Mouse (Mus musculus) lung, postnatal 10 days (tissue): Measurements from ENCODE around the gene Cnnm4.
"Not testable (repeated sequence)": the region's sequence is repeated elsewhere in the genome, so short reads cannot be mapped to it uniquely, and the experiment has no call there.

Source experiments
- DNase-seq: peaks from one replicate; pipeline ENCODE4 v3.0.0; 2021

Gene Cnnm4

DNA sequence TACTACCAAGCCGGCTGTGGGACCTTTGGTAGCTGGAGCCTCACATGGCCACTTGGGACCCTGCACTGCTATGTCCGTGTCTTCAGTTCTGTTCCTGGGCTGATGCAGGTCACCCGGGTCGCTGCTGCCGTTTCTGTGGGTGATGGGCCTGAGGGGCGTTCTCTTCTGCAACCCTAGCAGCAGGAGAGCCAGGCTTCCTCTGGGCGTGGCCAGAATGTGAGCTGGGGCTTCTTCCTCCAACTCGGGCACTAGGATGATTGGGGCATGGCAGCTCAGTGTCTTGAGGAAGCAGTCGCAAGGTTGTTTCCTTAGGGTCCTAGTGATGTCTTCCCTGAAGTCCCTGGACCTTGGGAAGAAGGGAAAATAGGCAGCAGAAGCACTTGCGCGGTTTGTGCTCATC, 48.2 kb downstream of the Cnnm4 start:
- DNase-seq, result no peak

DNA sequence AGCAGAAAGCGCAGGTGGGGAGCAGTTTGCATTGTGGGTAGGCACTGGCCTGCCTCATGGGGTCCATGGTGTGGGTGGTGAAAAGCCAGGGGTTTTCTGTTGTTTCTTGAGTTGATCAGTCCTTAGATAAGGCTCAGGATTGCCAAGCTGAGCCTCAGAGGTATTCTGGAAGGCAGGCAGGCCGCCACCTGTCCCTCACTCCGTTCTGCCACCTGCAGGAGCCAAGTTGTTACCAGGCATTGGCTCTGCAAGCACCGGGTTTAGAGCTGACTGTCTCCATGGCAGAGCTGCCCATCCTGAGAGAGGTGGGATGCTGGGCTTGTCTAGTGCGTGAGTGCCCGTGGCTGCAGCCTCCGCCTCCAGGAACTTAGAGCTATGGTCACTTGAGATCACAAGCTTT, 50.8 kb downstream of the Cnnm4 start:
- DNase-seq, result no peak

DNA sequence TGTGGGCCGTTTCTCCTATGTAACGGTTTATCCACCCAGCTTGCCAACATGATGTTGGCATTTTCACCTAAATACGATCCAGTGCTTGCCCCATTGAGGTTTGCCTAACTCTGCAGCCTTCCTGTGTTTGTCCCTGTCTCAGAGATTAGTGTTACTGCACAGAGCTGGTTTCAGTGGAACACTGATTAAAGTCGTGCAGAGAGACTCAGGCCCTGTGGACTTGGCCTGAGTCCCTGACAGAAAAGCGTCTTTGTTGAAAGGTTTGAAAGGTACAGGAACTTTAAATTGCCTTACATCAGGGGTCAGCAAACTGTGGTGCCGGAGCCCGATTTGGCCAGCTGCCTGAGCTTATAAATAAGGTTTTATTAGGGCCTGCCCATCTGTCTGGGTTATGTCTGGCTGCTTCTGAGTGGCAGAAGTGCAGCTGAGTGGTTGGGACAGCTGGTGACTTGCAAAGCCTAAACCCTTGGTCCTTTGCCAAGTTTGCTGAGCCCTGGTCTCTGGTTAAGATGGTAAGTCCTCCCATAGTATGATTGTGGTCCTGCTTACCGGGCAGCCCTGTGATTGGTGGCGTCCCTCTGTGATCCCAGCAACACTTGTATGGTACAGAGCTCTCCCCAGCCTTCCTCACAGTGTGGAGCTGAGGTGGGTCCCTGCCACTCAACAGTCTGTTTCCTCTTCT, 52.1 kb downstream of the Cnnm4 start:
- no peak for DNase-seq

DNA sequence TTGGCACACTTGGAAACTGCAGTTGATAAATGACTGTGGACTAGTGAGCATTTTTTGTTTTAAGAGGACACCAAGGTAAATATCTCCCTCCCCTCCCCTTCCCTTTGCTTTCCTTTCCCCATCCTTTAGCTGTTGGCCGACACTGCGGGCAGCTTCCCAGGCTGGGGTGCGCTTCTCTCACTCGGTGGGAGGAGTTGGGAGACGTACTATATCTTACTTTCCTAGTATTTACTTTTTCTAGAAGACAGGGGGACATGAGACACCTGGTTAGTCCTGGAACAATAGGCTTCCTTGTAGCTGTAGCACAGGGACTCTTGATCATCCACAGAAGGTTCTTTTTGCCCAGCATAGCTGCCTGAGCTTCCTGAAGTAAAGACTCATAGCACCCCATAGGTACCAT, 52.6 kb downstream of the Cnnm4 start:
- DNase-seq, result no peak

DNA sequence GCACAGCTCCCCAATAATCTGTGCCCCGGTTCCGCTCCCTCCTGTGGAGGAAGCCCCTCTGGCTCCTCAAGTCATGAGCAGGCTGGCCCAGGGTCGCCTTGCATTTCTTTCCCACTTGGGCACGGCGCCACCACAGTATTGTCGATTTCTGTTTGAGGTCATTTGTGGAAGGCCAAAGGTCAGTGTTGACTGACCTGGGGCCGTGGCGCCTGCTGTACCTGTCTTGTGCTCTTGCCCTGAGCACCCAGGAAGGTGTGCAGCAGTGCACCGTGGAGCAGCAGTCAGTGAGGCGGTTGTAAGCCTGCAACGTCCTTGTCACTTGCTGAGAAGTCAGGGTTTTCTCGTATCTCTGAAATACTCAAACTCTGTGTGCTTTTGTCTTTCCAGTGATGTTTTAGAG, 54.4 kb downstream of the Cnnm4 start:
- DNase-seq, result no peak

DNA sequence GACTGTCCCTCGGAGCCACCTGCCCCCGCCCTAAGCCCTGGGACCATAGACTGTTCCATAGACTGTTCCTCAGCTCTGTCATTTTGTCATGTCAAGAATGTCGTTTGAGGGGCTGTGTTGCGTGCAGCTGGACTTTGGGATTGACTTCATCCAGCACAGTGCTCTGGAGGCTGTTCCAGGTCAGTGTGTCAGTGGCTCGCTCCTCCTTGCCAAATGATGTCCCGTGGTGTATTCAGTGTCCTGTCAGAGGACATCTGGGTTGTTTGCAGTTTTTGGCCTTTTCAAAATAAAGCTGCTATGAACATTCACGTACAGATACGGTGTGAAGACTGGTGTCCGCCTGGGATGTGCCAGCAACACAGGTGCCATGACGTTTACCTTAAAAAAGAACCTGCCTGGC, 55.5 kb downstream of the Cnnm4 start:
- DNase-seq, result no peak

DNA sequence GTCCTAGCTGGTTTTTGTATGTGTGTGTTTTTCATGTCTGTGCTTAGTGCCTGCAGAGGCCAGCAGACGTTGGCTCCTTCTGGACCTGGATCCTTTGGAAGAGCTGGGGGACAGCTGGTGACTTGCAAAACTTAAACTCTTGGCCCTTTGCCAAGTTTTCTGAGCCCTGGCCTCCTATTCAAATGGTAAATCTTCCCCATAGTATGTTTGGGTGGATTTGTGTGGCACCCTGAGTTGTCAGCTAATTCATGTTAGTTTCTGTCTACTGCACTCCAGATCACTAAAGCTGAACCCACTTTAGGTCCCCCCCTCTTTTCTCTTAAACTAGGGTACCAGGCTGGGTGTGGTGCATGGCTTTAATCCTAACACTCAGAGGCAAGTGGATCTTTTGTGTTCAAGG, 56.9 kb downstream of the Cnnm4 start:
- peak; percentile 36 for DNase-seq

DNA sequence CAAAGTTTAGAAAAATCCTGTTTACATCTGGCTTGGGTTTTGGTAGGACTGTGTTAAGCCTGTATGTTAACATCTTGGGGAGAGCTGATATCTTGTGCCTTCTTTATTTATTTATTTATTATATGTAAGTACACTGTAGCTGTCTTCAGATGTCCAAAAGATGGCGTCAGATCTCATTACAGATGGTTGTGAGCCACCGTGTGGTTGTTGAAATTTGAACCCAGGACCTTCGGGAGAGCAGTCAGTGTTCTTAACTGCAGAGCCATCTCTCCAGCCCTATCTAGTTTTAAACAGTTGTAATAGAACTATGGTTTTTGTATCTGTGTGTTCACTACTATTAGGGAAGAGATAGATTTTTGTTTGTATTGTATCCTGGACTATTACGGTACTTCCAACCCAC, 57.9 kb downstream of the Cnnm4 start:
- DNase-seq, result no peak

DNA sequence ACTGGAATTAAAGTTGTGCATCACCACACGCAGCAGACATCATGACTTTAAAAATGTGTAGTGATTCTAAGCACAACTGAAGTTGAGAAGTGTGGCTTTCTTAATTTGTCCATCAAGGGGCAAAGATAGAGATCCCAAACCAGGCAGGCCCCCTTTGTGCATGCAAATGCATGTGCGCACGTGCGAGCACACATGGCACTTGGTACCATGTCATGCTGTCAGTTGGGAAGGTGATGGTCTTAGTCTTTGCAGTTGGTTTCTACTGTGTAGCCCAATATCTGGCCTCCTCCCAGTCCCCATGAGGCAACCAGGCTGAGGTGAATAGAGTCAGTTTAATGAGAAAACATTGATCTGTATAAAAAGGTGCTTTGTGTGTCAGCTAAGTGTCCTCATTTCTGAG, 58.5 kb downstream of the Cnnm4 start:
- DNase-seq, result no peak

DNA sequence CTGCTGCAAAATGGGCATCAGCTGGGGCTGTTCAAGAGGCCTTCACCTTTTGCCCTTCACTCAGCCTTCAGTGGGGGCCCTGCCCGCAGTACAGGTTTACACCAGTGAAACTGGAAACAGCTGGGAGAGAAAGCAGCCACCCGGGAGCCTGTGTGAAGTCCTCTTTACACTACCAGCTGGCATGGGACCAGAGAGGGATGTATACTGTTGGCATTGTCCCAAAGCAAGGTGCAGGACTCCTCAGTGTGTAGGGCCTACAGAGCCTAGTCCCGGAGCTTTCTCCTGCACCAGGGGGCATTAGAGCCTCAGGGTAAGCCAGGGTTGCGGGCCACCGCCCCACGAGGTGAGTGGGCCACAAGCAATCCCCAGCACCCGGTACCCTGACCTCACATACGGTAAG, 59.1 kb downstream of the Cnnm4 start:
- peak; percentile 15 for DNase-seq

DNA sequence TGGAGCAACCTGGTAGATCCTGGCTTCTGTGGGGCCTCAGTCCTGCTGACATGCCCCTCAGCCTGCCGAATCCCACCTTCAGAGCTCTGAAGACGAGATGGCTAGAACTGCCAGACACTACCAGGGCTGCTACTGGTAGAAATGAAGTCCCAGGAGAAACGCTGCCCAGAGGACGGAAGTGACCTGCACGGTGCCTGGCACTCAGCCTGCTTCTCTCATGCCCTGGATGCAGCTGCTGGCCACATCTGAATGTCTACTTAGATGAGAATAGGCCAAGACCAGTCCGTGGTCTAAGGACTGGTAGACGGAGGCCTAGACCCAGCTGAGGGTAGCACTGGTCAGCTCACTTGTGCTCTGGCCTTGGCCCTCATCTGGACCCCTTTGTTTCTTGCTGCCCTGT, 59.5 kb downstream of the Cnnm4 start:
- DNase-seq, result no peak

DNA sequence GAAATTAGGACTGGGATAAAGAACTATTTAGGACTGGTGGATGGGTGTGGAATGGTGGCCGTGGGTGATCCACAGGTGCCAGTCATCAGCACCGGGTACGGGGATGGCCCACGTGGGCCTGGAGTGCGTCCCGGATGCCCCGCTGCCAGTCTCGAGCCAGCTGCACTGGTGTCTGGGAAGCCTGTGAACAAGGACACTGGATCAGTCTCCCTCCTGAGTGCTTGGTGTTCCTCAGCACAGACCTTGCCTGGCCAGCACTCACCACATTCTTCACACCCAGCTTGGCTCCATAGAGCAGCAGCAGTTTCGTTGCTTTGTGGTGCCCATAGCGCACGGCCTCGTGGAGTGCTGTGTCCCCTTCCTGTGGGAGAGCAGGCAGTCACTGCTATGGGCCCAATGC, 60.0 kb downstream of the Cnnm4 start:
- no peak for DNase-seq

DNA sequence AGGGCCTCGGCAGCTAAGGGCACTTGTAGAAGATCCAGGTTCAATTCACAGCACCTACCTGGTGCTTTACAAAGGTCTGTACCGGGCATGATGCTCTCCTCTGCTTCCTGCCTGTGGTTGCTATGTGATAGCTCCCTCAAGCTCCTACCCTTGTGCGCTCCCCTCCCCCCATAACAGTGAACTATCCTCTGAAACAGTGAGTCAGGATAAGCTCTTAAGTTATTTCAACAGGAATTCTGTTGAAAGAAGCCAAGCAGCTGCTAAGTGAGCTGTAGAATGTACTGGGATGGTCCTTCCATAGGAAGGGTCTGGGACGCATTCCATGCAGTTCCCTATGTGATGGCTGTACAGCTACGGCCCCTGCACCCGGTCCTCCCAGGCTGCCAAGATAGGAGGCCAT, 62.1 kb downstream of the Cnnm4 start:
- peak; percentile 22 for DNase-seq

DNA sequence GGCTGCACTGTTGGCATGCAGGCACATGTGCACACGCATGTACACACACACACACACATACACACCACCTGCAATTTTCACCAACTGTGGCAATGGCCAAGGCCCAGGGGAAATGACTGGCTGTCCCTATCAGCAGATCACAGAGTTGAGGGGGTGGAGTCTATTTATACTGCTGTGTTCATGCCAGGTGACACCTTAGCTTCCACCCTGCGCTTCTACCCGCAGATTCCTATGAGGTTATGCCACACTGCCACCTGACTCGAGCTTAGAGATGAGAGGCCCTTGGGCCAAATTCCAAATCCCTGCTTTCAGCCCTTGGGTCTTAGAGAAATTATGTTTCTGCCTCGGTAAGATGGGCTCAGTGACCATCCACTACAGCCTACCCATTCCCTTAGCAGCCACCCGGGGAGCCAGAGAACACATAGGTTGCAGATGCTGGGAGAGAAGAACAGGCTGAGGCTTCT, 63.2 kb downstream of the Cnnm4 start:
- DNase-seq, result peak; percentile 54

DNA sequence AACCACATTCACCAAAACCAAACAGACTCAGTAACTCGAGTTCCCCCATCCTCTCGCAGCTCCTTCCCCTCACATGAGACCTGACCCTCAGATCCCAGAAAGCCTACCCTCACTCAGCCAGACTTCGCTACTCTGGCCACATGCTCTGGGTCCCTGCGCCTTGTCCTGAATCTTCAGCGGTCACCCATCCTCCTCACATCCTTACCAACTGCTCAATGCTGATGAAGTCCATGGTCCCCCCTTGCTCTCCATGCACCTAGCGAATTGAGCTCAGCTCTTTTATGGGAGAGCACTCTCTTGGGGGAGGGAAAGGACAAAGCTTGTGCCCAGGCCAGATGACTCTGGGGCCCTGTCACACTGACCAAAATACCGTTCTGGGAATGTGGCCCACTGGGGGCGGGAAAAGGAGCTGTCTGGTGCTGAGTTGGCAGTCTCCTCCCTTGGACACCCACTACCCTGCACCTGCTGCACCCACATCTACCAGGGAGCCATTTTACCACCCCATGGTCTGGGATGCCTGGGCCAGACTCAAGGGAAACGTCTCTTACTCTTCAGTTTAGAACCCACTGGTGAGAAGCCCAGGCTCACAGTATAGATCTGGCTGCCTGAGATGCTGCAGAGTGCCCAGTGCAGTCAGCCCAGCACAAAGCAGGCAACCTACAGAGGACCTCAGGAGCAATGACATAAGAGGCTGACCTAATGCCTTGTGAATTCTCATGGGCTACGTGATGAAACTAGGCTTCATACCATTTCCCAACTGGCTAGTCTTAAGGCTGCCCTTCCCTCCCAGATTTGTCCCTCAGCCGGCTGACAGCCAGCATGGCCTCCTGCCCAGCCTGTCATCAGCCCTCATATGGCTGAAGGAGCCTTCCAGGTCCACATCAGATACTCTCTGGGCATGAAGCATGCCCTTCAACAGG, 64.3 kb downstream of the Cnnm4 start:
- DNase-seq, result peak; percentile 76

DNA sequence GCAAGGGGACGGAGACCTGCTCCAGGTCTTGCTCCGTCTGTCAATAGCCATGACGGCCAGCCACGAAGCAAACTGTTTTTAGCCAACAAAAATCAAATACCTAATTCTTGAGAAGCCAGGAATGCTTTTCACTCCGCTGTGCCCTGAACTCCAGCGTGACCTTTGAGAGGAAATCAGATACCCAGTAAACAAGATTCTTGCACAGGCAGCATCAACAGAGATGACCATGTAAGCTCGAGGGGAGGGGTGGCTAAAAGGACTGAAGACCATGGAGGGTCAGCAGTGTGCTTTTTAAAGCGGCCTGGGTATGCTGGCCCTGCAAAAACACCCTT, 64.9 kb downstream of the Cnnm4 start:
- no peak for DNase-seq

DNA sequence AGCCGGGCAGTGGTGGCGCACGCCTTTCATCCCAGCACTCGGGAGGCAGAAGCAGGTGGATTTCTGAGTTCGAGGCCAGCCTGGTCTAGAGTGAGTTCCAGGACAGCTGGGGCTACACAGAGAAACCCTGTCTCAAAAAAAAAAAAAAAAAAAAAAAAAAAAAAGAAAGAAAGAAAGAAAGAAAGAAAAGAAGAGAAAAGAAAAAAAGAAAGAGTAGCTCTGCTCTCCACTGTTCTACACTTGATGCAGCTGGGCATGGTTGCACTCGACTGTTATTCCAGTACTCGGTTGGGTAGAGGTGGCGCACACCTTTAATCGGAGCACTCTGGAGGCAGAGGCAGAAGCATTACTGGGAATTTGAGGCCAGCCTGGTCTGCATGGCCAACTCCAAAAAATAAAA, 65.4 kb downstream of the Cnnm4 start, which contains the start of gene Ankrd23:
Ankrd23 (minus strand) TSS at position 101 of the 400 bp plus-strand sequence.
- DNase-seq, result not testable (repeated sequence)

DNA sequence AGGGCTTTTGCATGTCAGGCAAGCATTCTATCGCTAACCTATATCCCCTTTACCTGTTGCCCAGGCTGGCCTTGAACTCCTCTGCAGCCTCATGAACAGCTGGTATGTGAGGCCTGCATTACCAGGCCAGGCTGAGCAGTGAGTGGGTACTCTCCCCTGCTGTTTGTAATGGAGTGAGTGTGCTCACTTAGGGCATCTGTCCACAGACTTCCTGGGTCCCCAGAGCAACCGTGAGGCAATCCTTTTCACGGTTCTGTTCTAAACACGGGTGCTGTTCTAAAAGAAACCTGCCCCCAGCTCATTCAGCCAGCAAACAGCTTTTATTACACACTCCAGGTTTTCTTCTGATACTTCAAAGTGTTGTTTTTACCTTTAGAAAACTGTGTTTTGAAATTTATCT, 67.3 kb downstream of the Cnnm4 start:
- DNase-seq, result no peak

DNA sequence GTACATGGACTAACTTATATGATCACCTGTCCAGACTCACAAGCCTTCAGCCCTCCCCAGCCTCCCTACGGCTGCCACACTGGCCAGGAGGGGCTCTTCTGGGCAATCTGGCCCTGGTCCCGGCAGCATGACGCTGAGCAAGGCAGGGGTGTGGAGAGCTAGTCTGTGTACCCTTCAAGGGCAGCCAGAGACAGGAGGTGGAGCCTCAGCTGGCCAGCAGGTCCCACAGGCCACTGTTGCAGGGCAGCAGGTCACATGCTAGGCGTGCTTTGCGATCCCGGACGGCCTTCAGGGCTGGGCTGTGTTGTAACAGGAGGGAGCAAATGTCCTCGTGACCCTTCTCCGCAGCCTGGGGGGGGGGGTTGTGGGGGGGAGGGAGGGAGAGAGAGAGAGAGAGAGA, 67.8 kb downstream of the Cnnm4 start, which contains the start of gene Gm42417:
Gm42417 (minus strand) TSS at position 244 of the 400 bp plus-strand sequence.
- peak; percentile 87 for DNase-seq

DNA sequence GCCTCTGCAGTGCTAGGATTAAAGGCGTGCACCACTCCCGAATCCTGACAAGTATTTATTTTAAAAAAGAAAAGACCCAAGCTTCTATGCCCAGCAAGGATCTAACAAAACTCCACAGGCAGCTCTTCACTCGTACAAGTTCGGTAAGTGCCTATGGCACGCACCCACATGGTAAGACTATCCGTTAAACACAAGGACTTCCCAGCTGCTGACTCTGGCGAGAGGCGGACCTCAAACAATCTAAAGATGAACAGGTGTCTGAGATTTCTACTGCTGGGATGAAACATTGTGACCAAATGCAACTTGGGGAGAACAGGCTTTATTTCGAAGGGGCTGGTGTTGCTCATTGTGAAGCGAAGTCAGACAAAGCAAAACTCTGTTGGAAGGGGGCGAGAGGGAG, 68.7 kb downstream of the Cnnm4 start:
- no peak for DNase-seq

DNA sequence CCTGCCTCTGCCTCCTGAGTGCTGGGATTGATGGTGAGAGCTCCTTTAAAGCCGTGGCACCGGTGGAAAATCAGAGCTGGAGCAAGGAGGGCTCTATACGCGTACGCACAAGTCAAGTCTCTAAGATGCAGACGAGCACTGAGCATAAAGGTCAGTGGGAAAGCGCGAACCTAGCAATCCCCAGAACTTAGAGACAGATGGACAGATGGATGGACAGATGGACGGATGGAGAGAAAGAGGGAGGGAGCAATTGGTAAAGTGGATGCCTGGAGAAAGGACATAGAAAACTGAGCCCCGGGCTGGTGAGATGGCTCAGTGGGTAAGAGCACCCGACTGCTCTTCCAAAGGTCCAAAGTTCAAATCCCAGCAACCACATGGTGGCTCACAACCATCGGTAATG, 69.4 kb downstream of the Cnnm4 start:
- DNase-seq, result no peak

DNA sequence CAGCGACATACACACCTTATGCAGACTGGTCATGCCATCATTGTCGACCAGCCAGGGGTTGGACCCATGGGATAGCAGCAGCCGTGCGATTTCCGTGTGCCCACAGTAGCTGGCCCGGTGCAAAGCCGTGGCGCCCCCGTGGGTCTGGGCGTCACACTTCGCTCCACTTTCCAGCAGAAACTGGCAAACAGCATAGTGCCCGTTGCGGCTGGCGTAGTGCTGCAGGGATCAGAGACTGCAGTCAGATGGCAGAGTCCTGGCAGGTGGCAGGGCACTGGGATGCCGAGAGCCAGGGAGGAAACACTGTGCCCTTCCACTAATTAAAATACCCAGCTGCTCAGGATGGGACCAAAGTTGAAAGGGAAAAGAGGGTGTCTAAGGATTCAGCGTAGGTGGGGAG, 70.4 kb downstream of the Cnnm4 start:
- DNase-seq, result no peak

DNA sequence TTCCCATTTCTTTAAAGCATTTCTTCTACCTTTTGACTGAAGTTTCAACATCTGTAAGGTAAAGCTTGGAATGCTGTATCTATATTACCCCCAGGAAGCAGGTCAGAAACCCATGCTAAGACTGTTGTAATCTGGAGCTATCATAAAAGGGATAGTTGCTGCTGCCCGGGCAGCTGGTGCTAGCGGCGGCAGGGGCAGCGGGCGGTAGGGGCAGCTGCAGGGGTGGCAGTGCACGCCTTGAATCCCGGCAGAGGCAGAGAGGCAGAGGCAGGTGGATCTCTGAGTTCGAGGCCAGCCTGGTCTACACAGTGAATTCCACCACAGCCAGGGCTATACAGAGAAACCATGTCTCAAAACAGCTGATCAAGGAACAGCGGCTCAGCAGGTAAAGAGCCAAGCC, 71.5 kb downstream of the Cnnm4 start:
- no peak for DNase-seq

DNA sequence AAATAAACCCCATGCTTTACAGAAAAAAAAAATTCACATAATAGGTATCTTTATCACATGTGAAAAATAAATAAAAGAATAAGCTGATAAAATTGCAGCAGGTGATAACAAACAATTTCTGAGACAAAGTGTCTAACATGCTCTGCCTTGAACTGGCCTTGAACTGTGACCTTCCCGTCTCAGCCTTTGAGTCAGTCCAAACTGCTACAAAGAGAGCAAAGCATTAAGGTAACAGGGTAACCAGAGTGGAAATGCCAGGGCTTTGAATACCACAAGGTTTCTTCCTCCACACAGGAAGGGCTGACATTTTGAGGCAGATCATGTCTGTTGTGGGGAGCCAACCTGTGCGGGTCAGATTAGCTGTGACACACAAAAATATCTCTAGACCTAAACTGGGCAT, 74.0 kb downstream of the Cnnm4 start:
- DNase-seq, result no peak
